Mouse (Mus musculus) hindbrain, embryonic 11.5 days (tissue): ENCODE data around the gene Cd209d. TPM values are rescaled to one million over a fixed set of nuclear protein-coding genes. Genes with fewer than 3 reads are reported as not detected.
"Not testable (repeated sequence)": the region's sequence is repeated elsewhere in the genome, so short reads cannot be mapped to it uniquely, and the experiment has no call there.

ENCODE experiments used
- ATAC-seq: fragments of 200-750 bp; cut with Nextera tagmentation; 2 replicates; pipeline ENCODE4 v1.8.0; 2017; ENCODE audit warnings: mild to moderate bottlenecking, moderate TSS enrichment, moderate library complexity; ENCODE audit not compliant: low FRiP score
- DNase-seq: peaks from one replicate; pipeline ENCODE4 v3.0.0-alpha.2; 2015; ENCODE audit warnings: low spot score
- H3K27ac ChIP-seq: fragments of 300-500 bp; sonication (generic); 2 replicates; pipeline ENCODE4 v1.5.1; 2014; ENCODE audit warnings: mild to moderate bottlenecking, low read depth, low read length
- H3K27me3 ChIP-seq: fragments of 300-500 bp; sonication (generic); 2 replicates; pipeline ENCODE4 v1.6.1; 2014; ENCODE audit warnings: mild to moderate bottlenecking, low read length, moderate library complexity, mixed read lengths; ENCODE audit not compliant: control insufficient read depth, insufficient read depth
- H3K36me3 ChIP-seq: fragments of 300-500 bp; sonication (generic); 2 replicates; pipeline ENCODE4 v1.6.1; 2014; ENCODE audit warnings: mild to moderate bottlenecking, low read length, moderate library complexity, mixed read lengths; ENCODE audit not compliant: control insufficient read depth, insufficient read depth
- H3K4me1 ChIP-seq: fragments of 300-500 bp; sonication (generic); replicated peaks from 2 replicates; pipeline ENCODE4 v1.6.1; 2014; ENCODE audit warnings: low read length, mixed read lengths; ENCODE audit not compliant: control insufficient read depth, insufficient read depth
- H3K4me2 ChIP-seq: fragments of 300-500 bp; sonication (generic); replicated peaks from 2 replicates; pipeline ENCODE4 v1.6.1; 2014; ENCODE audit warnings: mild to moderate bottlenecking, low read depth, low read length
- H3K4me3 ChIP-seq: fragments of 300-500 bp; sonication (generic); 2 replicates; pipeline ENCODE4 v1.5.1; 2014; ENCODE audit warnings: low read depth, low read length
- H3K9ac ChIP-seq: fragments of 300-500 bp; sonication (generic); 2 replicates; pipeline ENCODE4 v1.6.1; 2014; ENCODE audit warnings: low read depth, low read length
- H3K9me3 ChIP-seq: fragments of 300-500 bp; sonication (generic); 2 replicates; pipeline ENCODE4 v1.6.1; 2016; ENCODE audit warnings: low read length; ENCODE audit not compliant: control insufficient read depth
- WGBS: fragments of 180-500 bp; shearing (Covaris S2); extraction: QIAGEN DNeasy Blood & Tissue Kit; methylation state at CpG from one replicate; pipeline ENCODE4 v1.1.7; 2014; 5-methylcytosine and 5-hydroxymethylcytosine counted together
- polyA plus RNA-seq: library from polyadenylated mRNA; unstranded; fragments of >200 nt; fragmentation: Nextera tagmentation; extraction: Ambion mirVana; gene quantifications from 2 replicates; pipeline ENCODE4 v1.2.1, GENCODE M21; 2014

The Cd209d gene
- polyA plus RNA-seq: not detected in 2 replicates

DNA sequence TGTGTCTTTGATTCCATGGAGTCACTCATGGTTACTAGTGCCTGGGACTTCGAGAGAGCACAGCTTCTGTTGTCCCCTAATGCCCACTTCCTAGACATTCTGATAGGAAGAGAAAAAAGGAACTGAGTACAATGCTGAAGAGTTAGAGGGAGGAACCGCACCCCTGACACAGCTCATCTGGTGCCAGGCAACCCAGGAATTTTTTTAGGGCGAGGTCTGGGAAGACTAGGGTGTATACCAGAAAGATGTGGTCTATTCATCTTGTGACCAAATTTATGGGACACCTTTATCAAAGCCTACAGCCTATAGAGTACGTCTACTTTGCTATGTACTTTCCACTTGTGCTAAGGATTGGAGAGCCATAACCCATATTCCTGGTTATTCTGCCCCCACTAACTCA lies at the start of gene Cd209d:
Gene Cd209d (minus strand): TSS at position 101 of the 400 bp plus-strand sequence.
- Histone ChIP-seq H3K27ac (no peak within 1 kb of the TSS), H3K36me3 (no peaks in the 10 kb centered on the region), H3K4me1 (no peaks in the 10 kb centered on the region), H3K9me3 (peaks cover 2% of the 10 kb centered on the region; the same call in 1 of the 2 replicates), H3K4me3 (no peak within 1 kb of the TSS), H3K4me2 (no peak within 1 kb of the TSS), H3K9ac (no peak within 1 kb of the TSS), H3K27me3 (no peaks in the 10 kb centered on the region)
- ATAC-seq (no peak), DNase-seq (no peak)
- WGBS: 77% methylated on average over 4 of the region's 4 CpGs

GRCm38 (mm10) chr8:3926744-3927143 lies 48.4 kb upstream of the Cd209d start, which contains the start of gene Cd209b:
Cd209b (minus strand) TSS chr8:3926844.
- ATAC-seq (no peak), DNase-seq (no peak)
- WGBS: 87% methylated on average over 3 of the region's 3 CpGs

DNA sequence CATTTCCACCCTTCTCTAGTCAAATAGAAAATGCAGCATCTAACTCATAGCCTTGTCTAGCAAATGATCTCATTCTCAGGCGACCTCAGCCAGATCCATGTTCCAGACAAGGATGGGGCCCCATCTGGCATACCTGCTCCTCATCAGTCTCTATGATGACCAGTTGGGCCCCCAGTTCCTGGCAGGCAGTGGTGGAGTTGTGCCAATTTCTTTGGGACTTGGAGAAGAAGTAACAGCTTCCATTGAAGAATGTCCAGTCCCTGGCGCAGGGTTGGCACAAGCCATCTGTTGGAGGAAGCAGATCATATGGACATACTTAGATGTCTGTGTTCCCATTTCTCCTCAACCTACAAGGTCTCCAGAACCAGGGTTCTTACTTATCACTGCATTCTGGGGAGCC lies 2.2 kb downstream of the Cd209d start:
- Histone ChIP-seq H3K4me2 (no peak overlapping the region), H3K4me1 (no peaks in the 10 kb centered on the region), H3K9me3 (peaks cover 2% of the 10 kb centered on the region; the same call in 1 of the 2 replicates), H3K9ac (no peak overlapping the region), H3K4me3 (no peak overlapping the region), H3K27me3 (no peaks in the 10 kb centered on the region), H3K36me3 (no peaks in the 10 kb centered on the region), H3K27ac (no peak overlapping the region)
- WGBS: 82% methylated on average over 2 of the region's 2 CpGs
- ATAC-seq (no peak), DNase-seq (no peak)

More at GRCm38 (mm10) chr8:3926744-3927143, 48.4 kb upstream of the Cd209d start, which contains the start of gene Cd209b:
- Histone ChIP-seq H3K36me3 (no peaks in the 10 kb centered on the region), H3K9ac (no peak within 1 kb of the TSS), H3K4me2 (no peak within 1 kb of the TSS), H3K27ac (no peak within 1 kb of the TSS), H3K27me3 (no peaks in the 10 kb centered on the region), H3K9me3 (no peaks in the 10 kb centered on the region; the same call in 1 of the 2 replicates), H3K4me3 (no peak within 1 kb of the TSS), H3K4me1 (no peaks in the 10 kb centered on the region)

GRCm38 (mm10) chr8:3862736-3863135 lies 15.6 kb downstream of the Cd209d start:
- H3K4me2 ChIP-seq, H3K36me3 ChIP-seq, H3K4me3 ChIP-seq, ATAC-seq, H3K9me3 ChIP-seq, H3K9ac ChIP-seq, H3K27me3 ChIP-seq, DNase-seq, H3K4me1 ChIP-seq, H3K27ac ChIP-seq: not testable (repeated sequence)

DNA sequence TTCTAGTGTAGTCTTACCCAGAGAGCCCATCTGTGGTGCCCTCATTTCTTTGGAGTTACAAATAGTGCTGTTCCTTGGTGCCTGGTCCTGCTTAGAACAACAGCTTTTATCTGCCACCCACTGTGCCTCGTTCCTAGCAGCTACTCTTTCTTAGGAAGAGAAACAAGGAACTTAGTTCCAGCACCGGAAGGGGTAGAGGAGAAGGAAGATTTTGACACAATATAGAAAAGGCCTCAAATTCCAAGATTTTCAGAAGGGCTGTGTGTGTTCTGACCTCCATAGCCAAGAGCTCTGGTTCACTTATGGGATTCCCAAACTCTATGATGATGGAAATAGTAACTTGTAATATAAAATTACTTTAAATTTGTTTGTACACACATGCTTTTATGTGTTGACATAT lies 24.1 kb downstream of the Cd209d start, which contains the start of gene Cd209e:
Gene Cd209e (minus strand): TSS at position 101 of the 400 bp plus-strand sequence.
- ATAC-seq: no peak
- 68% methylated on average over 2 of the region's 2 CpGs for WGBS
- no peak within 1 kb of the TSS for H3K9ac ChIP-seq
- H3K4me3 ChIP-seq: no peak within 1 kb of the TSS
- H3K4me1 ChIP-seq: no peaks in the 10 kb centered on the region
- no peaks in the 10 kb centered on the region for H3K36me3 ChIP-seq
- DNase-seq: no peak
- no peak within 1 kb of the TSS for H3K27ac ChIP-seq
- no peaks in the 10 kb centered on the region for H3K27me3 ChIP-seq
- H3K4me2 ChIP-seq: no peak within 1 kb of the TSS
- H3K9me3 ChIP-seq: no peaks in the 10 kb centered on the region

Other genes starting within 250 kb of the Cd209d start
- gene Stxbp2, start 247.6 kb downstream of the Cd209d start, polyA plus RNA-seq: 23.6 and 24.9 TPM in 2 replicates
- 0.18 TPM in 1 of 2 replicates, not detected in the other for gene Retn, start 222.8 kb downstream of the Cd209d start, polyA plus RNA-seq
- 0.19 TPM in 1 of 2 replicates, not detected in the other for gene Mcemp1, start 212.8 kb downstream of the Cd209d start, polyA plus RNA-seq
- gene Fcor, start 206.2 kb downstream of the Cd209d start, polyA plus RNA-seq: 7.2 and 8.1 TPM in 2 replicates
- 34.2 and 40.8 TPM in 2 replicates for gene Trappc5, start 202.3 kb downstream of the Cd209d start, polyA plus RNA-seq
- 0.15 and 0.49 TPM in 2 replicates for gene Fcer2a, start 184.4 kb downstream of the Cd209d start, polyA plus RNA-seq
- 0.39 TPM in 1 of 2 replicates, not detected in the other for gene Clec4g, start 157.9 kb downstream of the Cd209d start, polyA plus RNA-seq
- not detected in 2 replicates for gene Cd209a, start 129.6 kb downstream of the Cd209d start, polyA plus RNA-seq
- gene Cd209e, start 24.2 kb downstream of the Cd209d start, polyA plus RNA-seq: not detected in 2 replicates
- not detected in 2 replicates for gene Cd209b, start 48.3 kb upstream of the Cd209d start, polyA plus RNA-seq
- 0.80 and 0.91 TPM in 2 replicates for gene Cd209c, start 76.2 kb upstream of the Cd209d start, polyA plus RNA-seq
- not detected in 2 replicates for gene Cd209f, start 227.3 kb upstream of the Cd209d start, polyA plus RNA-seq